Mouse (Mus musculus) CD4-positive, CD25-positive, alpha-beta regulatory T cell (primary cell): ENCODE measurements around the gene Gm21095. TPM values are rescaled to one million over a fixed set of nuclear protein-coding genes. Genes with fewer than 3 reads are reported as not detected.

Experiments used
- polyA plus RNA-seq: library from polyadenylated mRNA; unstranded; fragments of 100-300 nt; shearing (Covaris generic); gene quantifications from one replicate; pipeline ENCODE4 v1.2.1, GENCODE M21; 2017

Gm21095 gene
- not detected for polyA plus RNA-seq

GRCm38 (mm10) chrY:84096979-84097378 is at the start of gene Gm21095:
Gene Gm21095, plus strand, starts transcription at chrY:84097279.

